Comparison of ENCODE assay signal across 8 mouse cellular contexts in the genomic region with DNA sequence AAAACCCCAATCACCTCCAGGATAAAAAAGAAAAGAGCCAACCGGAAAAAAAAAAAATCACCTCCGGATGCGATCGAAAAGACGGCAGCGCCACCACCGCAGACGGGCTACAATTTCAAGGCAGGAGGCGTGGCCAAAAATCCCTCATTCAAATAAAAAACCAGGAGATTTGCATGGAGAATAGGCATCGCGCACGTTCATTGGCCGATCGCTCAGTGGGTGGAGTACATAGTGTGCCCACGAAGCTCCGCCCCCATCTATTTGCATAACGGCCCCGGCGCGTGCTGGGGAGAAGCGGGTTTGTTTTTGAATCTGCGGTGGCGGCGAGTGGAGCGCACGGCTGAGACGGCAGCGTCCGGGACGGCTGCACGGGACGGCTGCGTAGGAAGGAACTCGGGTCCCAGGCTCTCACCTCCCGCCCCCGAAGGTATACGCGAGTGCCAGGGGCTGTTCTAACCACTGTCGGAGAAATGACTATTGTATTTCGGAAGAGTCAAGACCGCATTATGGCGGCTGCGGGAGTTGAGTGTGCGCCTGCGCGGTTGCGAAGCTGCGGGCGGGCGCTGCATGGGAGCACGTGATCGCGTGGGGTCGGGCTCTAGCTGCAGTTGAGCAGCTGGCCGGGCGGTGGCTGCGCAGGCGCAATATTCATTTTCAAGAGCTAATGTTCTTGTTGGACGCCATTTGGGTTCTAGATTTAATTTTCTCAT. TPM values are rescaled to one million over a fixed set of nuclear protein-coding genes. Genes with fewer than 3 reads are reported as not detected.
DNase-seq lines count a peak whose midpoint lies in the region; ATAC-seq and TF ChIP-seq lines count a peak whose summit lies in the region.

No protein-coding gene starts in this region.

- H3K9ac ChIP-seq in embryonic facial prominence, embryonic 11.5 days (replicated peaks; ENCODE audit: low read length), result peak overlapping the region; percentile 71
- peak overlapping the region; percentile 68 for H3K9ac ChIP-seq in intestine, postnatal 0 days (ENCODE audit: low read depth, low read length)

- H3K9me3 ChIP-seq in embryonic facial prominence, embryonic 11.5 days (replicated peaks; ENCODE audit: control insufficient read depth, low read length), result no peaks in the 10 kb centered on the region
- no peaks in the 10 kb centered on the region for H3K9me3 ChIP-seq in intestine, postnatal 0 days (ENCODE audit: control insufficient read depth)
- peaks cover 22% of the 10 kb centered on the region for H3K9me3 ChIP-seq in midbrain, embryonic 10.5 days (replicated peaks)

- intact Hi-C loops in left cerebral cortex, postnatal 36 days (cut with DNase I), result loop anchor here (1.0 to 2.0 kb wide), 3 partner anchors 36 to 94 kb away; no protein-coding TSS in a partner anchor

- DNase-seq in adrenal gland, postnatal 25 days, result peak; percentile 94
- DNase-seq in embryonic facial prominence, embryonic 11.5 days (ENCODE audit: low spot score), result peak; percentile 97
- DNase-seq in left cerebral cortex, postnatal 36 days (ENCODE audit: low spot score in 2 of 2), result peak; percentile 94 to 96
- DNase-seq in midbrain, embryonic 10.5 days (ENCODE audit: low spot score), result peak; percentile 95
- DNase-seq in right cerebral cortex, postnatal 36 days (ENCODE audit: low spot score in 2 of 2), result peak; percentile 95 to 97
- peak; percentile 93 to 94 for DNase-seq in urinary bladder, postnatal 4 days (ENCODE audit: low spot score in 2 of 2)

- H3K4me2 ChIP-seq in embryonic facial prominence, embryonic 11.5 days (ENCODE audit: low read depth, low read length), result peak overlapping the region; percentile 28
- peak overlapping the region; percentile 58 for H3K4me2 ChIP-seq in intestine, postnatal 0 days (replicated peaks; ENCODE audit: low read depth)

- peak overlapping the region; percentile 85 for H3K27ac ChIP-seq in embryonic facial prominence, embryonic 11.5 days (replicated peaks; ENCODE audit: low read depth, low read length)
- H3K27ac ChIP-seq in intestine, postnatal 0 days (ENCODE audit: low read depth, low read length), result peak overlapping the region; percentile 92
- peak overlapping the region; percentile 98 for H3K27ac ChIP-seq in midbrain, embryonic 10.5 days (replicated peaks)

- WGBS in embryonic facial prominence, embryonic 11.5 days, result under 1% methylated on average over 59 of the region's 59 CpGs
- WGBS in intestine, postnatal 0 days, result under 1% methylated on average over 59 of the region's 59 CpGs
- under 1% methylated on average over 59 of the region's 59 CpGs for WGBS in midbrain, embryonic 10.5 days

- H3K27me3 ChIP-seq in embryonic facial prominence, embryonic 11.5 days (ENCODE audit: control insufficient read depth, insufficient read depth, low read length), result no peaks in the 10 kb centered on the region
- no peaks in the 10 kb centered on the region for H3K27me3 ChIP-seq in intestine, postnatal 0 days (replicated peaks; ENCODE audit: control insufficient read depth, insufficient read depth, low read length)
- H3K27me3 ChIP-seq in midbrain, embryonic 10.5 days (ENCODE audit: low read depth, poor library complexity, severe bottlenecking), result no peaks in the 10 kb centered on the region

- peak; percentile 97 for ATAC-seq in embryonic facial prominence, embryonic 11.5 days (replicated peaks; ENCODE audit: insufficient number of reproducible peaks, low FRiP score, low TSS enrichment, low read depth)
- peak; percentile 88 for ATAC-seq in granulocyte monocyte progenitor cell, adult 5-6 weeks (replicated peaks; ENCODE audit: poor library complexity, severe bottlenecking)
- peak; percentile 99 for ATAC-seq in intestine, postnatal 0 days

- peaks cover 2% of the 10 kb centered on the region; the same call in 1 of the 2 replicates for H3K36me3 ChIP-seq in embryonic facial prominence, embryonic 11.5 days (replicated peaks; ENCODE audit: control insufficient read depth, insufficient read depth, low read depth, low read length)
- no peaks in the 10 kb centered on the region for H3K36me3 ChIP-seq in intestine, postnatal 0 days (ENCODE audit: control insufficient read depth, insufficient read depth)
- H3K36me3 ChIP-seq in midbrain, embryonic 10.5 days, result peaks cover 27% of the 10 kb centered on the region

- H3K4me3 ChIP-seq in embryonic facial prominence, embryonic 11.5 days (ENCODE audit: low read depth, low read length), result peak overlapping the region; percentile 58
- H3K4me3 ChIP-seq in intestine, postnatal 0 days (ENCODE audit: low read depth, low read length), result peak overlapping the region; percentile 61
- H3K4me3 ChIP-seq in midbrain, embryonic 10.5 days, result peak overlapping the region; percentile 67

- TF ChIP-seq CTCF in intestine, postnatal 0 days (IDR thresholded peaks at IDR 0.05; ENCODE audit: low read depth), result peak; percentile 66

- H3K4me1 ChIP-seq in embryonic facial prominence, embryonic 11.5 days (ENCODE audit: control insufficient read depth, insufficient read depth, low read length), result no peaks in the 10 kb centered on the region
- H3K4me1 ChIP-seq in intestine, postnatal 0 days (replicated peaks; ENCODE audit: control insufficient read depth, insufficient read depth, low read length), result no peaks in the 10 kb centered on the region; the same call in 1 of the 2 replicates
- H3K4me1 ChIP-seq in midbrain, embryonic 10.5 days, result peaks cover 2% of the 10 kb centered on the region; the same call in 1 of the 2 replicates

RNA-seq across cellular contexts. Expression of a gene that starts 12.7 kb away (rescaled TPM):
- total RNA-seq in adrenal gland, postnatal 25 days (2021), result 84.0 and 117 TPM in 2 replicates
- 41.1 and 43.5 TPM in 2 replicates for polyA plus RNA-seq in embryonic facial prominence, embryonic 11.5 days (2014; fragmentation: Nextera tagmentation; extraction: Ambion mirVana)
- 94.1 and 126 TPM in 2 replicates for total RNA-seq in granulocyte monocyte progenitor cell, adult 5-6 weeks (2014; fragmentation: Nextera tagmentation)
- 32.3 and 43.4 TPM in 2 replicates for total RNA-seq in granulocyte monocyte progenitor cell, adult 5-6 weeks (2017)
- 8.6 and 9.4 TPM in 2 replicates for polyA plus RNA-seq in intestine, postnatal 0 days (2015; fragmentation: Nextera tagmentation; extraction: Ambion mirVana)
- 100 to 1,000 TPM; 102 to 125 TPM for total RNA-seq in left cerebral cortex, postnatal 36 days (2021)
- polyA plus RNA-seq in midbrain, embryonic 10.5 days (2016; fragmentation: Nextera tagmentation; extraction: Ambion mirVana), result 37.4 and 45.7 TPM in 2 replicates

Comparison
In these comparisons a context has a peak if more than half of its experiments do, and no peak if none do; other contexts are left out.
1. Peak in every context shown above with its lines: DNase-seq, ATAC-seq, H3K4me3 ChIP-seq and H3K27ac ChIP-seq.